Comparison of ENCODE assay signal across 8 mouse cellular contexts in genomic region chr6:115991881-115992620, GRCm38 (mm10). TPM values are rescaled to one million over a fixed set of nuclear protein-coding genes. Genes with fewer than 3 reads are reported as not detected.
DNase-seq lines count a peak whose midpoint lies in the region; ATAC-seq lines count a peak whose summit lies in the region.

No protein-coding gene starts in this region.

- peaks cover 14% of the 10 kb centered on the region for H3K9me3 ChIP-seq in heart, embryonic 14.5 days (ENCODE audit: control insufficient read depth, low read length)
- no peaks in the 10 kb centered on the region for H3K9me3 ChIP-seq in lung, embryonic 15.5 days

- peak overlapping the region; percentile 47 to 58 for H3K4me3 ChIP-seq in heart, embryonic 14.5 days (ENCODE audit: control insufficient read depth in 1 of 2, insufficient read depth in 1 of 2, low read depth in 1 of 2, low read length in 2 of 2)
- H3K4me3 ChIP-seq in lung, embryonic 15.5 days: peak overlapping the region; percentile 60

- ATAC-seq in heart, embryonic 14.5 days (ENCODE audit: insufficient number of reproducible peaks, insufficient read depth, low FRiP score, low read depth): no peak
- no peak for ATAC-seq in lung, embryonic 15.5 days (ENCODE audit: borderline replicate concordance, extremely low read depth, low FRiP score, low TSS enrichment)

- peaks cover 11 to 19% of the 10 kb centered on the region in 2 experiments; a peak in 3 of 4 replicates for H3K4me1 ChIP-seq in heart, embryonic 14.5 days (ENCODE audit: control insufficient read depth in 2 of 2, insufficient read depth in 2 of 2, low read length in 2 of 2)
- peaks cover 76% of the 10 kb centered on the region for H3K4me1 ChIP-seq in lung, embryonic 15.5 days

- H3K27me3 ChIP-seq in heart, embryonic 14.5 days (ENCODE audit: control insufficient read depth, insufficient read depth, low read length): peaks cover 25% of the 10 kb centered on the region
- peaks cover 26% of the 10 kb centered on the region for H3K27me3 ChIP-seq in lung, embryonic 15.5 days

- 44% methylated on average over 10 of the region's 10 CpGs for WGBS in heart, embryonic 14.5 days
- WGBS in lung, embryonic 15.5 days: 22% methylated on average over 10 of the region's 10 CpGs

- H3K4me2 ChIP-seq in heart, embryonic 14.5 days (ENCODE audit: low read length): peak overlapping the region; percentile 76
- H3K4me2 ChIP-seq in lung, embryonic 15.5 days: peak overlapping the region; percentile 86

- H3K9ac ChIP-seq in heart, embryonic 14.5 days (ENCODE audit: low read length): peak overlapping the region; percentile 80
- peak overlapping the region; percentile 44 for H3K9ac ChIP-seq in lung, embryonic 15.5 days

- H3K36me3 ChIP-seq in heart, embryonic 14.5 days (ENCODE audit: control insufficient read depth, insufficient read depth, low read length): no peaks in the 10 kb centered on the region
- H3K36me3 ChIP-seq in lung, embryonic 15.5 days: no peaks in the 10 kb centered on the region

- peak; percentile 29 for DNase-seq in embryo, embryonic 9.5 days (ENCODE audit: extremely low spot score)
- DNase-seq in embryo, embryonic 10.5 days (ENCODE audit: low spot score): no peak
- DNase-seq in 3T3-L1 (ENCODE audit: low read depth, low spot score): peak; percentile 61
- DNase-seq in right cerebral cortex, postnatal 25 days: no peak
- DNase-seq in urinary bladder, adult 18-20 months (ENCODE audit: low spot score in 2 of 2): no peak
- no peak for DNase-seq in adrenal gland, postnatal 4 days (ENCODE audit: low spot score in 2 of 2)

- peak overlapping the region; percentile 46 to 76 for H3K27ac ChIP-seq in heart, embryonic 14.5 days (replicated peaks in 1 of 2; ENCODE audit: control insufficient read depth in 1 of 2, insufficient read depth in 1 of 2, low read depth in 2 of 2, low read length in 2 of 2)
- H3K27ac ChIP-seq in lung, embryonic 15.5 days: peak overlapping the region; percentile 75

RNA-seq across cellular contexts. Expression of gene Plxnd1, which starts 2.8 kb away (rescaled TPM):
- 58.8 and 68.9 TPM in 2 replicates for polyA plus RNA-seq in heart, embryonic 14.5 days (2014; fragmentation: Nextera tagmentation; extraction: Ambion mirVana)
- polyA plus RNA-seq in lung, embryonic 15.5 days (2015; fragmentation: Nextera tagmentation; extraction: Ambion mirVana): 49.2 and 53.5 TPM in 2 replicates
- total RNA-seq in adrenal gland, postnatal 4 days (2021): 100 to 1,000 TPM; 237 to 271 TPM

RNA-seq across cellular contexts. Expression of gene H1foo, which starts 47.3 kb away (rescaled TPM):
- polyA plus RNA-seq in heart, embryonic 14.5 days (2014; fragmentation: Nextera tagmentation; extraction: Ambion mirVana): not detected in 2 replicates
- polyA plus RNA-seq in lung, embryonic 15.5 days (2015; fragmentation: Nextera tagmentation; extraction: Ambion mirVana): not detected in 2 replicates
- not detected for total RNA-seq in adrenal gland, postnatal 4 days (2021)

Comparison
In these comparisons a context has a peak if more than half of its experiments do, and no peak if none do; other contexts are left out.
1. DNase-seq: peak in embryo, embryonic 9.5 days (single experiment) and 3T3-L1 (single experiment); none in embryo, embryonic 10.5 days (single experiment), right cerebral cortex, postnatal 25 days (single experiment), urinary bladder, adult 18-20 months (0 of 2) and adrenal gland, postnatal 4 days (0 of 2).